Mouse (Mus musculus): ENCODE data around the gene Zfyve16.

Zfyve16 gene

DNA sequence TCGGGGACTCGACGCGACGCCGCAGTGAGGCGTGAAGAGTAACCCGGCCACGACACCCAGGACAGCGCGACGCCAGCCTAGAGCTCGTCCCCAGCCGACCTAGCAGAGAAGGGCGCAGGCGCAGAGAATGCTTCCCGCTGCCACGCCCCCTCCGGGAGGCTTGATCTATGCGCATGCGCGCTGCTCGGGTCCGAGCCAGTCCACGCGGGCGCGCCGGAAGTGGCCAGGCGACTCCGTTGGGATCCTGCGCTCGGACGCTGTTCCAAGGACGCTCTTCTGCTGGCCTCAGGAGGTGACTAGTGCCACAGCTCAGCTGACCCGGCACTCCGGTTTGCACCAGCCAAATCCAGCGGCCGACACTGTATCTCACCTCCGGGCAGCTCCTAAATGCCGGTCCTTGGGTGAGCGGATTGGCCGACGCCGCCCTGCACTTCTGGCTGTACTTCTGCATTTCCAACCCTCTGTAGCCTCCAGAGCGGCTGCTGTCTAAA, at the start of gene Zfyve16:
Gene Zfyve16, minus strand, starts transcription at position 148 of the 491 bp plus-strand sequence.
- peak; percentile 93 to 98 for DNase-seq (ENCODE audit: low spot score in 2 of 2)

DNA sequence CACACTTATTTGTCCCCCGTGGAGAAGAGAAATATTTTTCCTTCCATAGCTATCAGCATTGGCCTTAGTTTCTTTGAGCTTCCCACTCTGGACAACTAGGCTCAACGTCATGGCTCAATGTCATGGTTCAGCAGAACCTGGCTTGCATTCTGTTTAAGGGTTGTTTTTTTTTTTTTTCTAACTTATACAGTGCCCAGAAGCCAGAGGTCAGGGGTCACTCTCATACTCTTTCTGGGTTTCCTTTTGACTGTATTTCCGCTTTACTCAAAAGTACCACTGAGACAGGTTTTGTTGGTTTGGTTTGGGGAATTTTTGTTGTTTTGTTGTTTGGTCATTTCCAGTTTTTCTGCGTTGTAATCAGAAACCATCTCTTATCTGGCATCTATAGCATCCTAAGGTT, 47.5 kb upstream of the Zfyve16 start:
- peak in 1 of 2 experiments; percentile 13 for DNase-seq (ENCODE audit: low spot score in 2 of 2)

DNA sequence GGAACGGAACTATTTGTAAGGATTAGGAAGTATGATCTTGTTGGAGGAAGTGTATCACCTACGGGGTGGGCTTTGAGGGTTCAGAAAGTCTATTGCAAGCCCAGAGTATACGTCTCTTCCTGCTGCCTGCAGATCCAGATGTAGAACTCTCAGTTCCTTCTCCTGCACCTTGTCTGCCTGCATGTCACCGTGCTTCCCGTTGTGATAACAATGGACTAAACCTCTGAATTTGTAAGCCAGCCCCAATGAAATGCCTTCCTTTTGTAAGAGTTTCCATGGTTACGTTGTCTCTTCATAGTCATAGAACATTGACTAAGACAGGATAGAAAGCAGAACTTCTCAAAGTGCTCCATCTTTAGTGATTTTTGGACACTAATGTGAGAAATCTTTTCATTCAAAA, 46.0 kb upstream of the Zfyve16 start:
- no peak for DNase-seq (ENCODE audit: low spot score in 2 of 2)

DNA sequence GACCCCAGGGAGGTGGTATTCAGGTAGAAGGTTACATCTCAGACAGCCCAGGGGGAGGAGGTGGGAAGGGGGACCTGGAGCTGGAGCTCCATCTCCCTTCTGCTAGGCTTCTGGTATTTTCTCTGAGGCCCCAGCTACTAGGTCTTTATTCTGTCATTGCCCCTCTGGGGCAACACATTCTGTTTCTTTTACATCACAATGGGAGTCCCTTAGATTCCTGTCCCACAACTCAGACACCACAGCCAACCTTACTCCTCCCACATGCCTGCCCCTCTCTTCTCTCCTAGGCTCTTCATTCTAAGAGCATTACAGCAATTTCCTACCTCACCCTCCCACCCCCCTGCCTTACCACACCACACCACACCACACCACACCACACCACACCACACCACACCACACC, 45.4 kb upstream of the Zfyve16 start, which contains the start of gene Spz1:
Gene Spz1, minus strand, starts transcription at position 101 of the 400 bp plus-strand sequence.
- DNase-seq (ENCODE audit: low spot score in 2 of 2), result no peak

DNA sequence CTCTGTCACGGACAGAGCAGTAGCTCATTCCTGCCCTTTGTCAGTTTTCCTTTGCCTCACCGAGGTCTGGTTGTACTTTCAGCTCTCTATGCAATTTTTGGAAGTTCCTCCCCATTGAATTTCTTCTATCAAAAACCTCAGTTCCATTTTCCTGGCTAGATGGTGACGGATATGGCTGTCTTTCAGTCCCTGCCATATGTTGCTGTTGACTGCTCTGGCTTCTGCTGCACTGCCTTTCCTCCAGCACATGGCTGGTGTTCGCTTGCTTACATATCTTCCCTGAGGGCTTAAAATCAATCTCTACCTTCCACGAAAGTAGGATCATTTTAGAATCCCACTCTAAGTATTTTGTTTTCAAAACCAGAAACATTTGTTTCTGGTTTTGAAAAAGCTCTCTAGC, 28.8 kb upstream of the Zfyve16 start:
- DNase-seq (ENCODE audit: low spot score in 2 of 2), result no peak

DNA sequence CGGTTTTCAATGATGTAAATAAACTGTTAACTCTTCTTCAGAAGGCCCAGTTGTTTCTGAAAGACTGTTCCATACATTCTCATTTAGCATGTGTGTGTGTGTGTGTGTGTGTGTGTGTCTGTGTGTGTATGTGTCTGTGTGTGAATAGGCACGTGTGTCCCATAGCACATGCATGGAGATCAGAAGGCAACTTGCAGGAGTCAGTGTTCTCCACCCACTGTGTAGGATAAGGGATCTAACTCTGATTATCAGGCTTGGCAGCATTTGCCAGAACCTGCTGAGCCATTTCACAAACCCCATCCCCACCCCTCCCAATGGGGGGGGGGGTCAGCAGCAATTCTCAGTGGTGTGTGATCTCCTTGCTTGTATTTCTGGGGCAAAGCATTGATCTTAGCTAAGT, 26.6 kb upstream of the Zfyve16 start:
- no peak for DNase-seq (ENCODE audit: low spot score in 2 of 2)

DNA sequence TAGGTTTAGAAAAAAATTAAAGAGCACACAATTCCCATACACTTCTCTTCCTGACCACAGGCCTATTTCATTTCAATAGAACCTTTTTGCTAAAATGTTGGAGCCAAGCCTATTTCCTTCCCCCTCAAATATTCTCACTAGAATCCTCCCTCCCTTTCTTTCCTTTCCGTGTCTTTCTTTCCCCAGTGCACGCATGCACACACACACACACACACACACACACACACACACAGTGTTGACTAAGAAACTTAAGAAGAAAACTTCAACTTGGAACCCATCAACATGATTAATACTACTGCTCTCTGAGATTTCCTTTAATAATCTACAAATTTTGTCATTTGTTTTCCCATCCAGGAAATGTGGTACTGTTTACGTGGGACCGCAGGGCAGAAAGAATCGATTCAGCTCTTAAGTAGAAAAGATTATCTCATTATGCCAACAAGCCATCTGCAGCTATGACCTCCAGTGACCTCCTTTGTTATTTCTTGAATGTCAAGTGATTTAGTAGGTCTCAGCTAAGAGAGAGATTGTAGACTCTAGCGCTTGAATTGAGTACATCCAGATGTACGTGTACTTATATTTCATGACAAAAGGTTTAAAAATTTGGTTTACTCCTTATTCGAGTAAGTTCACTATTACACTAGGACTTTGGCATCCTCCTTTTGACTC, 25.9 kb upstream of the Zfyve16 start:
- DNase-seq (ENCODE audit: low spot score in 2 of 2), result no peak

DNA sequence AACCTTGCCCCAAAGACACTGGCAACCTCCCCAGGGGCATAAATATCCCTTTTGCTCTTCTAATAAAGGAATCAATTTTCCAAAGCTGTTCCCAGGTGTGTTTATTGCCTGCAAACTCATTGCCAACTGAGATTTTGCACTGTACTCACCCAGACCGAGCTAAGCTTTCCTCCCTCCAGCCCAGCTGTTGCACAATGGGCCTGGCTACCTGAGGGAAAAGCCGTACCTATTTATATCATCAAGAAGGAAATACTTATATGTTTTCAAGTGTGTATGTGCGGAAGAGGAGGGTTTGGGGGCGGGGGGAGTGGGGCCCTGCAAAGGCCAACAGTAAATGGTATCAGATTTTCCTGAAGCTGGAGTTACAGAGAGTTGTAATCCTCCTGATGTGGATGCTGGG, 16.4 kb upstream of the Zfyve16 start:
- DNase-seq (ENCODE audit: low spot score in 2 of 2), result no peak

DNA sequence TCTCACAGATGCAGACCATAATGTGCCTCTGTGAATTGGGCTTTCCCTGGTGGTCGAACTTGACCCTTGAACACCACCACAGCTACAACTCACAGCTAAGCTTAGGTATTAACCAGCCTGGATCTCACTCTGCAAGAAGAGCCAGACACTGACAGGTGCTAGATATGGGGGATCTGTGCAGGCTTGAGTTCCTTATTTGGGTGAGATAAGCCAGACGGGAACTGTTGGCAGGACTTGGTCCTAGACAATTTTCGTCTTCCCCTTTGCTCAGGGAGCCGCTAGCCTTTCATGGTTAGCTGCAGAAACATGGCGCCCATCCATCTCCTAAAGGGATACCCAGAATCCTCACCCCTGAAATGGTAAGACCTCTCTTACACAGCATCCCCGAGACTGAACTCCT, 10.3 kb upstream of the Zfyve16 start:
- DNase-seq (ENCODE audit: low spot score in 2 of 2), result no peak

DNA sequence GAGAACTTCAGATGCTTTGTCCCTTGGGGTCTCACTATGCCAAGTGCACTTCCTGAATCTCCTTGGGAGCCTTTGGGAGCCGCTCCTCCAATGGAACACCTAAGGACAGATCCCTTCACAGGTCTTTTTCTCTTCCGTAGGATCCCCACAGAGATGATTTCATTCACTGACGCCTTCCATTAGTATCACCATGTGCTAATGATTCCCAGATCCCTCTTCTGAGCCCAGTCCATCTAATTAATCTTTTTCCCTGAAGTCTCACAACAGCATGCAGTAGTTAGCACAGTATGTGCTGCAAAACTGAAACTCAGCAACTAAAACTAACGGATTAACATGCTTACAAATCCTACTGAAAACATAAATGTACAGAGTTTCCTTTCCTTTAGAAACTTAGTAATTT, 8.5 kb upstream of the Zfyve16 start:
- no peak for DNase-seq (ENCODE audit: low spot score in 2 of 2)

DNA sequence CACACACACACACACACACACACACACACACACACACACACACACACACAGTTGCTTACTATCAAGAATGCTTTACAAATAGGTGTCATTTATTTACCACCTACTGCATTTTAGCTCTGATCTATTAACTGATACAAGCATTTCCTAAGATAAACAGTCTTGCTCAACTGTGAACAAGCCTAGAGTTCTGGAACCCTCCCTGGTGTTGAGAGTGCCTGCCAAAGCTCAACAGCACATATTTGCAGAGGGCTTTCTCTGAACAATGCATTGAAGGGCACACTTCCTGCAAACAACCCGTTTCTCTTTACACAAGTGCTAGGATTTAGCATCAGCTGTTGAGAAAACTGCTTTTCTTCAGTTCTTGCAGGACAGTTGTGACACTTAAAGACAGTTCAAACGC, 3.1 kb upstream of the Zfyve16 start:
- no peak for DNase-seq (ENCODE audit: low spot score in 2 of 2)

DNA sequence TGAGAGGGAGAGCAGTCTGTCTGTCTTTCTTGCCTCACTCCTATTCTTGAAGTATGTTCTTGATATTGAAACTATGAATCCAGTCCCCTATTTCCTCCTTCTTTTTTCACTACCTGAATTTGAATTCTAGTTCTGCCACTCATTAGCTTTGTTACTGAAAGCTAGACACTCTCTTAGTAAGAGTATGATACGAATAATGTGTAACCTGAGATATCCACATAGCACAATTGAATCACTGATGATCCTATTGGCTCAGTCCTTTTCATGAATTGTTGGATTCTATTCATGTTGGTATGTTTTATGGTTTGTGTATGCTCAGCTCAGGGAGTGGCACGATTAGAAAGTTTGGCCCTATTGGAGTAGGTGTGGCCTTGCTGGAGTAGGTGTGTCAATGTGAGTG, 1.5 kb upstream of the Zfyve16 start:
- DNase-seq (ENCODE audit: low spot score in 2 of 2), result no peak

DNA sequence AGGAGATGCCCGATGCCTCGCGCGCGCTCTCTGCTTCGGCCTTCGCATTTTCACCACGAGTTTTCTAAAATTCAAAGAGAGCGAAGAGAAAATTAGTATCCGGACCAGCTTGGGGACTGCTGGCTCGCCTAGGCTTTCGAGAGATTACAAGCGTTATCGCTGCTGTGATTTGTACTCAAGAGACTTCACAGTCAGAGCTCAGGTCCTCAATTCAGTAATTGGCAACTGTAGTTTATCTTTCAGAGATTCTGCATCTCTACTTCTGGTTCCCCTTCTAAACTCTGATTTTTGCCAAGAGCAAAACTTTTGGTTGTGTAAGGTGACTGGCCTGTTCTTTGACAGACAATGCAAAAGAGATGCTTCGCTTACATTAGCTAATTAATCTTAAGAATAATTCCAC, 569 bp upstream of the Zfyve16 start:
- no peak for DNase-seq (ENCODE audit: low spot score in 2 of 2)

DNA sequence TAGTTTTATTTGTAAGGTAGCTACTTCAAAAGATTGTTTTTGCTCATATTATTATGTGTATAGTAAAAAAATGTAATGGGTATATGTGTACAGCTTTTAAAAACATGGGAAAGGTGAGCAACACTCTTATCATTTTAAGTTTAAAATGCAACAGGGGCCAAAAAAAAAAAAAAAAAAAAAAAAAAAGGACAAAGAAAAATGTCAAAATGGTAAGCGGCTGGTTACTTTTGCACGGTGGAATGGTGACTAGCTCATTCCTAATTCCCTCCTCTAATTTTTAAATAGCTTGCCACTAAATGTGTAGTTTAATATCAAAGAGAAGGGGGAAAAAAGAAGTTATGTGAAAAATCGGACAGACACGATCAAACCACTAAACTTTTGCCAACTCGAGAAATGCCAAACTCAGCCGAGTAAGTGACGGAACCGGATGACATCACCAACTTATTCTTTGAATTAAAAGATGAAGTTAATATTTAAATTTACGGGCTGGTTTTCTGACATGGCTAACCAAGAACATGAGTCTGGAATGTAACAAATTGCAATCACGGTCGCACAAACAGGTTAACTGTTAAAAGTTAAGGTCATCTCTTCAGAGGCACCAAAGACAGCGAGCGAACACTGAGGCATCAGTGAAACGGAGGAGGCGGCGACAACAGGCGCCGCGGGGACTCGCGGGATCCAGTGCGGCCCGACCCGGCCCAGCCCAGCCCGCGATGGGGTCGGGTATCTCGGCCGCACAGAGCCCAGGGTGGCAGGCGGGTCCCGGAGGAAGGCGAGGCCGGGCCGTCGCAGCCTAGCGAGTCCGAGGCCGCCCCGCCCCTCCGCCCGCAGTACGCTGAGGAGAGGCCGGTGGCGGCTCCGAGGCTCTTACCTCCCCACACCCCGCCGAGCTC, 594 bp downstream of the Zfyve16 start:
- DNase-seq (ENCODE audit: low spot score in 2 of 2), result no peak

DNA sequence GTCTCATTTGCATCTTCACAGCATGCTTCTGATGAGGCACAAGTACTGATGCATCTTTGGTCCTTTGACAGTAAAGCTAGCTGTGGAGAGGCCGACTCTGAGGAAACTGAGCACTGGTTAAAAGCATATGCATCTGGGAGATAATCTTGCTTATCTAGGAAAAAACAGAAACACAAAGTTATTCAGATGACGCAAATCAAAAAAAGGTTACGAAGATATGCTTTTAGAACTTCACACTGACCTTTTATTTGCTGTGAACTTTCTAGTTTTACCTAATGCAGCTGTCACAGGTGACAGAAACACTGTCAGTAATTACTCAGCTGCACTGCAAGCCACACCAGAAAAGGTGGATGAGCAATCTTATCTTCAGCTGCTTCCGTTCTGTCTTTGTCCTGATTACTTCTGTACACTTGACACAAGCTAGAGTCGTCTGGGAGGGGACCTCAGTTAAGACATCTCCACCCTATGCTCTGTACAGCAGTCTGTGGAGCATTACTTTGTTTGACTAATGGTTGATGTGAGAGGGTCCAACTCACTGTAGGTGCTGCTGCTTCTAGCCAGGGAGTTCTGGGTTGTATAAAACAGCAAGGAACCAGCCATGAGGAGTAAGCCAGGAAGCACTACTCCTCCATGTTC, 7.4 kb downstream of the Zfyve16 start:
- no peak for DNase-seq (ENCODE audit: low spot score in 2 of 2)

DNA sequence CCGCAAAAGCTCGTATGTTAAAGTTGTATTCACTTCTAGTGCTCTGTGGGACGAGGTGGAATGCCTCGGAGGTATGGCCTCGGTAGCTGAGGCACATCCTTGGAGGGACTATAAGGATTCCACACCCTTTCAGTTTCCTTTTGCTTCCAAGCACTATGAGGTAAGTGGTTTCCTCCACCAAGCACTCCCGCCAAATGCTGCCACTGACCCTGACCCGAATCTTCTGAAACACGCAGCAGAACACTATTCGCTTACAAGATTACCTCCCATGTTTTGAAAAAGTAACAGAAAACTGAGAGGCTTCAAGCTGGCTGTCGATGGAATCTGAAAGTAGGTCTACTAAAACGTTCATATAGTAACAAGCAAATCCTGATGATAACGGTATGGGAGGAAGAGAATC, 25.8 kb downstream of the Zfyve16 start:
- no peak for DNase-seq (ENCODE audit: low spot score in 2 of 2)

DNA sequence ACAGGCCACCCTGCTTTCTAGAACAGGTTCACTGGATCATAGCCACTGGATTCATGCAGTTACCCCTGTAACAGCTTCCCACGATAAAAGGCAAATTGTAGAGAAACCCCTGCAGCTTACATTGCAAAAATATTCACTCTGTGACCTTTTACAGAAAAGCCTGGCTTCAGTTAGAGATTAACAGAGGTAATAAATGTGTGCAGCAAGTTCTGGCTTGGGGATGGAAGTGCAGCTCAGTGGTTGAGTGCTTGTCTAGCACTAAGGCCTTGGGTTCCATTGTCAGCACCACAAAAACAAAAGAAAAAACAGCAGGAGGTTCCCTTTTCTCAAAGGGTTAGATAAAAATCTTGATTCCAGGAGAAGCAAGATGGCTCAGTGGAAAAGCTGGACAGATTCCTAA, 38.7 kb downstream of the Zfyve16 start:
- DNase-seq (ENCODE audit: low spot score in 2 of 2), result no peak

DNA sequence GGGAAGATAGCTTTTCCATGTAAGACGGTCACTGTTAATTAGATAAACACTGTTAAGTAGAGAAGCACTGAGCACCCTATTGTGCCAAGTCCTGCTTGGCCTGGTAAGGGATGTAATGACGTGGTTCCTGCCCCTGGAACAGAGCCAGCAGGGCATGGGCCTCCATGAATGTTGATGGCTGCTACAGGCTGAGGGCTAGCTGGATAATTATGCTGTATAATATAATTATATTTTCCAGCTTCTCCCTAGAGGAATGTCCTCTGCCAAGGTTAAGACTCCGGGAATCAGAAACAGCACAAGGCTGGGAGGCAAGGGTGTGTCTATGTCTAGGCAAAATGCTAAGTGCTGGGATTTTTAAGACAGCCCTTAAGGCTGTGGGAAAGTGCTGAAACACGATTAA, 39.9 kb downstream of the Zfyve16 start:
- no peak for DNase-seq (ENCODE audit: low spot score in 2 of 2)

DNA sequence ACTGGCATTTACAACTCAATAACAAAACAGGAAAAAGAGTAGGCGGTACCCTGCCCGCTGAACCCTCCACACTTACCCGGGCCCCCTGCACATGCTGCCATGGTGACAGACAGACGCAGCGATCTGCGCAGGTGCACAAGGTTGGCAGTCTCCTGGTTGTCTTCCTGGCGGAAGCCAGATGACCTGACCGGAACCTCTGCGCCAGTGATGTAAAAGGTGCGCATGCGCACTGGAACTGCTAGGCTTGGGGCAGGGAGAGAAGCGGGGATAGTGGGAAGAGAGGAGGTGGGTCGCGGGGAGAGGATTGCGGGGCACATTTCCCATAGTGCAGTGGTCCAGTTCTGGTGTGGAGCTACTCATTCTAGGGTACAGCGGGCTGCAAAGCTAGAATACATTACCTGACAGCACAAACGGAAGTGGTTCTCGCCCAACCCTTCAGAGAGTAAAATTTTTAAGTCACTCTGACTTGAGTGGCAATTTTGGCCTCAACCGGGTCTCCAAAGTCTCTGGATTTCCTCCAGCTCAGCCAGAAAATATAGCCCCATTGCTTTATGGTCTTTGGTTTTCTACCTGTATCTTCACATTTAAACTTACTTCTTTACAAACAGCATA, 46.7 kb downstream of the Zfyve16 start, which contains the start of gene Fam151b:
Gene Fam151b, minus strand, starts transcription at position 164 of the 612 bp plus-strand sequence.
- peak; percentile 87 to 93 for DNase-seq (ENCODE audit: low spot score in 2 of 2)

DNA sequence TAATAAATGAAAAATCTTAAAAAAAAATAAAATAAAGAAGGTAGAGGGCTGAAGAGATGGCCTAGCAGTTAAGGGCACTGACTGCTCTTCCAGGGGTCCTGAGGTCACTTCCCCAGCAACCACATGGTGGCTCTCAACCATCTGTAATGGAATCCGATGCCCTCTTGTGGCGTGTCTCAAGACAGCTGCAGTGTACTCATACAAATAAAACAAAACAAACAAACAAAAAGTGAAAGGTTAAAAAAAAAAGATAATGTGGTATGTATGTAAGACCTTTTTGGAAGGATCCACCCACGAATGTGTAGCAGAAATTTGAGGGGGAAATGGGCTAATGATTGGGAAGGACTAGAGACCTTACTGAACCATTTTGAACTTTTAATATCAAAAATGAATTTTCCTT, 47.3 kb downstream of the Zfyve16 start:
- DNase-seq (ENCODE audit: low spot score in 2 of 2), result peak; percentile 49 to 65

DNA sequence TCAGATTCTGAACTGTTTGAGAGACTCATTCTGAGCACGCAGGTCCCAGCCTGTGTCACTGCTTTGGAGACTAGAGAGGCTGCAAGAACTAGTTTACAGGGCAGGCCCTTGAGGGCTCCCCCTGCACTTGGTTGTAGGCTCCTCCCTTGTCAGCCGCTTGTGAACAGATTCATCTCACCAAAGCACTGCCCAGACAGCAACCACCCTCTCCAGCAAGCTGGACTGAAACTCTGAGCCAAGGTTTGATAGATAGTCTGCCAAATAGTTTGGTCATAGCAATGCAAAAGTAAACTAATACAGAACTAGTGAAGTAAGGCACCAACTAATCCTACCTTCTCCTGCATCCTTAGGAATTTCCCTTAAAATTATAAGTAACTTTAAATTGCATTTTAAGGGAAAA, 60.5 kb downstream of the Zfyve16 start:
- no peak for DNase-seq (ENCODE audit: low spot score in 2 of 2)

DNA sequence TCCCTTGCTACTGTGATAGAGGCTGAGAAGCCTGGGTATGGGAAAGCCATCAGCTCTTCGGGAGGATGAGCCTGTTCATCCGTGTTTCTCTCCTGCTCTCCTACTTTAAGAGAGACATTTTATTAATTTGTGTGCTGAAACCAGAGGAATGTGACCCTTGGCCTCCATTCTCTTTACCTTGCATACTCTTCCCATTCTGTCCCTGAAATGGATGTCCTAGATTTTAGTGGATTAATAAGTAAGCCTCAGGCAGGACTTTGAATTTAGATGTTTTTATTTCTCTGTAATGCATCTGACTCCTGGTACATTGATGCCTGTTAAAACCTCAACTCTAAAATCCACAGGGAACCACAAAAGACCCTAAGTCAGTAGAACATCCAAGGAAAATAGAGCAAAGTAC, 61.3 kb downstream of the Zfyve16 start:
- DNase-seq (ENCODE audit: low spot score in 2 of 2), result no peak

Data from spleen, postnatal 4 days (tissue).